Mouse (Mus musculus): ENCODE results near the gene Tmcc2.

The Tmcc2 gene

DNA sequence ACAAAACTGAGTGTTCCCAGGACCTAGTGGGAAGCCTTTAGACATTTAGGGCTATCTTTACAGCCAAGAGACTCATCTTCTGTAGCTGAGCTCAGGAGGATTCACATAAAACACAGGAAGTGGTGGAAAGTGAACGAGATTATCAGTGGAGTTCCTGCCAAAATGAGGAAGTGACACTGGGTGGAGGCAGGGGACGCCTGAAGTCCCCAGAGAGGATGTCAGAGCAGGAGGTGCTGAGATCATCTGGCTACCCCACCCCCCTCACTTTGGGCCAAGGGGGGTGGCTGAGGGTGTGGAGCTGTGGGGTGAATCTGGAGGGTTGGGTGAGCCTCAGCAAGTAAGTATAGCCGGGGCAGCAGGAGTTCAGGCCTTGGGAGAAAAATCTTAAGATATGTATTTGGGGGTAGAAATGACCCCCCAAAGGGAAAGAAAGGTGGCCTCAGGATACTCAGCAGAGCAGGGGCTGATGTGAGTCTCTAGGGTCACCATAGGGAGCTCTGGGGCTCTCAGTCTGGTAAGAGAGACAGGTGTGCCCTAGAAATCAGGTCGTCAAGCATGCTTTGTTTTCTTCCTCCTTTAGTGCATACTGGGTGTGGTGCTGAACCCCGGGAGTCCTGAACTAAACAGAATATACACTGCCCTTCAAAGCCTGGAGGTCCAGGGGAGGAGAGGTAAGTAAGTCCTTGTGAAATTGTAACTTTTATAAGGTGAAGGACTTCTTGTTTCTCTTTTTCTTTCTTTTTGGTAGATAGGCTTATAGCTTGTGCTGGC is 49.2 kb downstream of the Tmcc2 start:
- in situ Hi-C loops (cut with MseI, MboI) = no loop called here

GRCm38 (mm10) chr1:132338027-132338660 is 52.9 kb downstream of the Tmcc2 start:
- in situ Hi-C loops (cut with MseI, MboI) = no loop called here

DNA sequence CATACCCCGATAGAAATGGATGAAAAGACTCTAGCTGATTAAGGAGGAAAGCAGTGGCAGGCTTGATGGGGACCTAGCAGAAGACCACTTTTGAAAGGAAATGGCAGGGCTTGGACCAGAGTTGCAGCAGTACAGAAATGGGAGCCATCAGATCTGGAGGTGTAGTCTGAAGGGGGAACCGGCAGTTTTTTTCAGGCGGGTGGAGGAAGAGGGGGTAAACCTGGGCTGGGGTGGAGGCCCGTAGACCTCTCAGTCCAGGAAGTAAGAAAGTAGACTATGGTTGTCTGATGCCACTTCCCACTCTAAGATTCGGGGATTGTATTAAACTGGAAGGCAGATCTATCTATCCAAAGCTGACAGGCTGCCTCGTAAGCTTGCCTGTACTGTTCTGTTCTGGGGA is 54.2 kb downstream of the Tmcc2 start:
- in situ Hi-C loops (cut with MseI, MboI) = no loop called here

GRCm38 (mm10) chr1:132335378-132335965 is 55.6 kb downstream of the Tmcc2 start:
- in situ Hi-C loops (cut with MseI, MboI) = no loop called here

- in situ Hi-C loops (cut with MseI, MboI) = no loop called here
These were observed 56.8 kb downstream of the Tmcc2 start for GRCm38 (mm10) chr1:132334178-132334801.

DNA sequence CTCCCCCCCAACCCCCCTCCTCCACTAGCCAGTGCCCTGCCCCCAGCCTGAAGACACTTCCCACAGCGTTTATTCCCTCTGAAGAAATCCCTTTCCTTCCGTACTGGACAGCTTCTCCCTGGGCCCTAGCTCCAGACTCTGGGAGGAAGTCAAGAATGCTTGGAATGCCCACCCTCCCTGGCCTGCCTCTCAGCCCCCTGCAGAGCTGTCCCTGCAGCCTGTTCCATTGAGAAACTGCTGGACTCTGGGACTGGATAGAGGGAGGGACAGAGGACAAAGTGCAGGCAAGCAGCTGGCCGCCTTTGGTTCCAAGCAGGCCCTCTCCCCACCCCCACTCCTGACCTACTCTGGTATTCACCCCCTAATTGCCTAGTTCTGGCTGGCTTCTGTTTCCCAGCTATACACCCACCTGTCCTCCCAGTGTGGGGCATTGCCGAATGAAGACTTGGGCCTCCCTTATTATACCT is 57.4 kb downstream of the Tmcc2 start:
- in situ Hi-C loops (cut with MseI, MboI) = no loop called here

DNA sequence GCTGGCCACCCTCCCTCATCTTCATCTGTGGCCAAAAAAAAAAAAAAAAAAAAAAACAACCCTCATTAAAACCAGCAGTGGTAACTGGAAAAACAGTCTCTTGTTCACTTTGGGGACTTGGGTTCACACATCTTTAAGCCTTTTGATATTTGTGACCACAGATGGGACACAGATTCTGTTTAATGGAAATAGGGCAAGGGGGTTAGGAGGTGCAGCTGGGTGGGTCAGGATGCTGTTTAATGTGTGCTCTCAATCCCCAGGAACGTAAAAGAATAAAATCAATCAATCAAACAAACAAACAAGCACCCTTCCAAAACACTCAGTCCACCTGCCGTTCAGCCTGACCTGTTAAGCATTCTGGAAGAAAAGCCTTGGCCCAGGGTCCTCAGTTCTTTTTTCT is 57.9 kb downstream of the Tmcc2 start:
- in situ Hi-C loops (cut with MseI, MboI) = no loop called here

DNA sequence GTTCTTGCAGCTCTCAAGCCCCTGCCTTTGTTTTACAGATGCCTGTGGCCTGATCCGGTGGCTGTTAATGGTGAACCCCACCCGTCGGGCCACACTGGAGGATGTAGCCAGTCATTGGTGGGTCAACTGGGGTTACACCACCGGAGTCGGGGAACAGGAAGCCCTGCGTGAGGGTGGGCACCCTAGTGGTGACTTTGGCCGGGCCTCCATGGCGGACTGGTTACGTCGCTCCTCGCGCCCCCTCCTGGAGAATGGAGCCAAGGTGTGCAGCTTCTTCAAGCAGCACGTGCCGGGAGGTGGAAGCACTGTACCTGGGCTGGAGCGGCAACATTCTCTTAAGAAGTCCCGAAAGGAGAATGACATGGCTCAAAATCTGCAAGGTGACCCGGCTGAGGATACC is 59.8 kb downstream of the Tmcc2 start:
- in situ Hi-C loops (cut with MseI, MboI) = no loop called here

GRCm38 (mm10) chr1:132330397-132330796 is 60.7 kb downstream of the Tmcc2 start:
- in situ Hi-C loops (cut with MseI, MboI) = no loop called here

GRCm38 (mm10) chr1:132329656-132330055 is 61.4 kb downstream of the Tmcc2 start:
- in situ Hi-C loops (cut with MseI, MboI) = no loop called here

DNA sequence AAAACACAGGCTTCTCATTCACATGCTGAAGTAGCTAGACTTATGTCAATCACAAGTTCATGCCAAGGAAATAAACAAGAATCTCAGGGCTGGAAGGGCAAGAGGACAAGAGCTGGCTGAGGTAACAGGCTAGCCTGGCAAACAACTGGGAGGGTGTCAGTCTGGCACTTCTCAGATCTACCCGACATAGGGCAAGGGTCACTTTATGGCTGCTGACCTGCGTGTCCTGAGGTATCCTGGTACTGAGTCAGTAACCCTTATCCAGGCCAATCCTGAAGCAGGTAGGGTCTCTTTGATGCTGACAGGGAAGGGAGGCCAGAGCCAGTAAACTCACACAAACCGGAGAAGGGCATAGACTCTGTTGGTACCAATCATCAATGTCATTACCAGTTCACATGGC is 62.5 kb downstream of the Tmcc2 start:
- in situ Hi-C loops (cut with MseI, MboI) = no loop called here

- in situ Hi-C loops (cut with MseI, MboI) = no loop called here
These were observed 63.6 kb downstream of the Tmcc2 start for GRCm38 (mm10) chr1:132327477-132327876.

GRCm38 (mm10) chr1:132326777-132327176 is 64.3 kb downstream of the Tmcc2 start:
- in situ Hi-C loops (cut with MseI, MboI) = no loop called here

DNA sequence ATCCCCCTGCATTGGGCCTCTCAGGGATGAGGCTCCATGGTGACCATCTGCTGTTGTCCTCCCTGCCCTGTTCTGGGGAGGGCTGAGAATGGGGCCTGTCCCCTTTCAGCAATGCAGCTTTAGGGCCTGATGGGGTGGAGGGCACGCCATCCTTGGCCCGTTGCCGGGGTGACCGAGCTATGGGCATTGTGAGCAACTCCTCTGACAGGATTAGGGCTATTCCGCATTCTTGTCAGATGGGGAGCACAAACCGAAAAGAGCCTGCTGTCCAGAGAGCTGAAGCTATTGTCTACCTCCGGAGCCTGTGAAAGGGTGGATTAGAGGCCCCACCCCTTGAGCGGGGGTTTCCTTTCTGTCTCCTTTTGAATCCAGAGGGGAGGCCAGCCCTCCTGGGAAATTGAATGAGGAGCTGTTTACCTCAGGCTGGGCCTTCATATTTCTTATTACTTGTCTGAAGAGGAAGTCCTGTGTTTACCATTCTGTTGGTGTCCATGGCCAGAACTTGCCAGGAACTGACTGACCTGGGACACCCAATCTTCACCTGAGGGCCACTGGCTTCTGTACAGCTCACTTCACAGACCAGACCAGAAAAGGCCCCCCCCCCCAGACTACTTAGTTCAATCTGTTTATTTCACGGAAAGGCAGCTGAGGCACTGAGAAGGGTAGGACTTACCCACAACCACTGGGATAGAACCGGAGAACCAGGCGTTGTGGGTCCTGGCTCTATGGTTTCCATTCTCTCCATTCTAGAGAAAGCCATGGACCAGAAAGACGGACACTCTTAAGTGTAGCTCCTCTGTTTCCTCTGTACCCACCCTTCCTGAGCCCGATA is 68.2 kb downstream of the Tmcc2 start:
- in situ Hi-C loops (cut with MseI, MboI) = no loop called here

DNA sequence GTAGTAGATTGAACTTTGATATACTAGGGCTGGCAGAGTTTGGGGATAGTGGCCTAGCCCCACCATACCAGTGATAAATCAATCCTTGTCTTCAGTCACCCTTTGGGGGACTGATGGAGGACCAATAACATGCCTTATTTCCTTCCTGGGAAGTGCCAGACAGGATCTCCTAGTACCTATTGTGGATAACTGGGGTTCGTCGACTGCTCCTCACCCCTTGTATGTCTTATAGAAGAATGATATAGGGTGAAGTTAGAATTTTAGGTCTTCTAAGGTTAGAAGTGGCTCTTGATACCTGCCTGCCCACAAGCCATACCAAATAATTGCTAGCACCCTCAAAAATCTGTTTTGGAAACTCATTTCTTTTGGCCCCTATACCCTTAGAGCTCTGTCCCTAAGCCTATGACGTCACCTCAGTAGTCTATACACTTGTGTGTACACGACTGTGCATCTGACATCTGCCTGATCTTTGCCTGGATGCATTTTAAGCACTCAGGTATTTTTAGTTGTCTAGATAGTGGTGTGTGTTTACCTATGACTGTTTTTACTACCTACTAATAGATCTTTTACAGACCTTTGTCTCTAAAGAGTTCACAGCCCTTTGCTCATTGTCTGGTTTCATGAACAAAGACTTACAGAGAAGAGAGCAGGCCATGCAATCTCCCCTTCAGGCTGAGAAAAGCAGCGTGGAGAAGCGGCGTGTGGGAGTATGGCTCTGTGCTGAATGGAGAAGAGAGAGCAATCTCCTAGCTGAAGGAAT is 69.1 kb downstream of the Tmcc2 start:
- in situ Hi-C loops (cut with MseI, MboI) = no loop called here

DNA sequence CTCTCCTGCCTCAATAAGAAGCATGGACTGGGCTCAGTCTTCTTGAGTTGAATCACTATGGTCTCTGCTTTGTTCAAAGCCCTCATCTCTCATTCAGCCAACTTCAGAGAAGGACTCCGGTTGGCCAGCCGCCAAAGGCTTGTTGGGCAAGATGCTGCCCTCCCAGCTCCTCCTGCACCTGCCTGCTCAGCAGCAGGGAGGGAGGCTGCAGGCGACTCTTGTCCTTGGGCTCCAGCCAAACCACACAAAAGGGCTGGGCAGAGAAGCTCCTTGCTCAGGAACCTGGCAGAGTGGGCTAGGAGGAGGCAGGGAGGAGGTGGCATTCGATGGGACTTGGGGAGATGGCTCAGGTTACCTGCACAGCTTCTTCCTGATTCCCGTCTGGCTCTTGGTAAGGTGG is 71.8 kb downstream of the Tmcc2 start:
- in situ Hi-C loops (cut with MseI, MboI) = no loop called here

DNA sequence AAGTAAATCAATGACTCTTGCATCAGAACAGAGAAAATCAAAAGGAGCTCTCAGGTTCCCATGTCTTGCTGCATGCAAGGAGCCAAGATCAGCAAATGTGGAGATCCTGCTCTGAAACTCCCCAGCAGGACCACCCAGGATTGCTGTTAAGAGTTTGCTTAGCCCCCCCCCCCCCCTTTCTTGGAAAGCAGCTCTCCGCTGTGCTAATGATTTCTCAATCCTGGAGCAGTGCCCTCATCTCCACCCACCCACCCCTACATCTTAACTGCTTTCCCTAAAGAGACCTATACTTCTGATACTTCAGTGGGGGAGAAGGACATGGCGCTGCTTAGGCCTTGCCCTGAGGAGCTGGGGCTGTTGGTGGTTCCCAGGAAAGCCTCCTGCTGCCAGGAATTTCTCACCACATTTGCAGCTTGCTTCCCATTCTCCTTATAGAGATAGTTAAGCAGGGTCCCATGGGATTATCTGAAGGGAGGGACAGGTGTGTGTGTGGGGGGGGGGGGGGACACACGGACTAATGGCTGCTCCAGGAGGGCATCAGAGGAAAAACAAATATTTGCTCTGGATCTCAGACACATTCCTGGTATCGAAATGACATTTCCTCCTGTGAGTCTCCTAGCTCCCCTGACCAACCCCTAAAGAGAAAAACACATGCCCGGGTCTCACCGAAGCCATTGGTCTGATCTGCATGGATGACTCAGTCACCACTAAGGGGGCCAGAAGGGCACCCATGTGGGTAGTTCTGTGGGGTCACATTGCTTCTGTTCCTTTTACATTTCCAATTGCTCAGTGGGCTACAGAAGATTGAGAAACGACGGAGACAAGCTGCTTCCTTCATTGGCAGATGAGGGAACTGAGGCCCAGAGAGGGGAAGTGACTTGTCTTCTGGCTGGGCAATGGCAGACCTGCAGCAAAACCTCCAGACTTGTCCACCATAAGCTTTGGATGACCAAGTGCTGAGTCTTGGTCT is 72.9 kb downstream of the Tmcc2 start:
- in situ Hi-C loops (cut with MseI, MboI) = no loop called here

DNA sequence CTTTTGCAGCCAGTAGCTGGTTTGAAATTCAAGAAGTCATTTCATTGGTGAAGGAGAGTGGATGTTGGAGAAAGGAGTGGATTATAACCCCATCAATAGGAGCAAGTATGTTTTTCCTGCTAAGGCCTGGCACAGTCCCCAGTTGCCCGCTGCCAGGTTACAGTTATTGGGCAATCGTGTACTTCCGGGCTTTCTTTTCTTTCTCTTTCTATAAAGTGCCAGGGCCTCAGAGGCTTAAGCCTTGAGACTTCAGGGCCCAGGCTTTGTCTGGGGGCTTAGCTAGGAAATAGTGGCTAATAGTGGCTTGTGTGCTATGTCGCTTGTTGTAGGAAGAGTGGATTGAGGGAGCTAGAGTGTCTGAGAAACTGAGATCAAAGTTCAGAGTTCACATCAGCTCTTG is 73.7 kb downstream of the Tmcc2 start:
- in situ Hi-C loops (cut with MseI, MboI) = no loop called here

GRCm38 (mm10) chr1:132316625-132316994 is 74.5 kb downstream of the Tmcc2 start:
- in situ Hi-C loops (cut with MseI, MboI) = no loop called here

Measured in mouse trophoblast stem cell (cell line).